Comparison of ENCODE assay signal across 17 mouse cellular contexts in genomic region chr10:122102675-122103074, GRCm38 (mm10). TPM values are rescaled to one million over a fixed set of nuclear protein-coding genes. Genes with fewer than 3 reads are reported as not detected.
"Had no signal": no experiment of that assay in that cellular context is flagged by ENCODE, and none has a peak within 500 bp of the region (broad histone marks: within the 10 kb centered on the region; RNA-seq: fewer than 3 reads in every experiment).

No protein-coding gene starts in this region.

- H3K9ac ChIP-seq: liver, embryonic 13.5 days; midbrain, embryonic 13.5 days; neural tube, embryonic 13.5 days; stomach, embryonic 15.5 days had no signal

- H3K4me1 ChIP-seq: liver, embryonic 13.5 days; midbrain, embryonic 13.5 days; neural tube, embryonic 13.5 days; stomach, embryonic 15.5 days had no signal

- H3K27ac ChIP-seq: liver, embryonic 13.5 days; midbrain, embryonic 10.5 days; midbrain, embryonic 13.5 days; neural tube, embryonic 13.5 days; stomach, embryonic 15.5 days had no signal

- H3K36me3 ChIP-seq: liver, embryonic 13.5 days; midbrain, embryonic 10.5 days; midbrain, embryonic 13.5 days; neural tube, embryonic 13.5 days; stomach, embryonic 15.5 days had no signal

- DNase-seq: kidney, adult 9 months; kidney, postnatal 14 days; kidney, postnatal 4 days; liver, embryonic 13.5 days; lung, adult 2 months; lung, postnatal 36 days; right cerebral cortex, postnatal 25 days; spleen, adult 18-20 months; thymus, postnatal 25 days had no signal

- H3K9me3 ChIP-seq: liver, embryonic 13.5 days; megakaryocyte, embryonic 14.5 days; midbrain, embryonic 10.5 days; midbrain, embryonic 13.5 days; neural tube, embryonic 13.5 days; stomach, embryonic 15.5 days had no signal

- H3K27me3 ChIP-seq: liver, embryonic 13.5 days; megakaryocyte, embryonic 14.5 days; neural tube, embryonic 13.5 days; stomach, embryonic 15.5 days had no signal

- H3K4me3 ChIP-seq: liver, embryonic 13.5 days; megakaryocyte, embryonic 14.5 days; midbrain, embryonic 10.5 days; midbrain, embryonic 13.5 days; myocyte; neural tube, embryonic 13.5 days; stomach, embryonic 15.5 days had no signal

- ATAC-seq: midbrain, embryonic 13.5 days; midbrain, embryonic 16.5 days had no signal

- H3K4me2 ChIP-seq: liver, embryonic 13.5 days; midbrain, embryonic 13.5 days; neural tube, embryonic 13.5 days; stomach, embryonic 15.5 days had no signal

RNA-seq across cellular contexts. Expression of gene Srgap1, which starts 55.6 kb away (rescaled TPM):
- total RNA-seq: monocyte, adult 5-6 weeks had no signal
